Mouse (Mus musculus) CH12.LX (cell line): Measurements from ENCODE around the gene Hoxa9. TPM values are rescaled to one million over a fixed set of nuclear protein-coding genes. Genes with fewer than 3 reads are reported as not detected.

ENCODE experiments used
- DNase-seq: peaks from one replicate; pipeline ENCODE4 v3.0.0-alpha.2; 2013; ENCODE audit errors: extremely low read depth
- H3K27ac ChIP-seq: 2 replicates; pipeline ENCODE4 v1.5.1; 2012; ENCODE audit warnings: low read depth, mild to moderate bottlenecking, control low read depth, moderate library complexity; ENCODE audit not compliant: insufficient read depth
- H3K27me3 ChIP-seq: replicated peaks from 2 replicates; pipeline ENCODE3; 2012; ENCODE audit warnings: inconsistent platforms
- H3K36me3 ChIP-seq, 2 experiments: replicated peaks in 1 of 2; 2 replicates each; pipeline versions ENCODE3 to v1.6.1; 2012; ENCODE audit warnings: inconsistent platforms in 1 of 2, low read length in 1 of 2, mild to moderate bottlenecking in 1 of 2, mixed read lengths in 1 of 2, moderate library complexity in 1 of 2; ENCODE audit not compliant: control insufficient read depth in 1 of 2, insufficient read depth in 1 of 2
- H3K4me1 ChIP-seq, 2 experiments: 2 replicates each; pipeline ENCODE4 v1.6.1; 2012; ENCODE audit warnings: inconsistent platforms in 1 of 2, moderate library complexity in 1 of 2; ENCODE audit not compliant: insufficient read depth in 2 of 2, control insufficient read depth in 1 of 2
- H3K4me2 ChIP-seq: 2 replicates; pipeline ENCODE4 v1.6.1; 2012; ENCODE audit warnings: low read depth, mild to moderate bottlenecking, control low read depth; ENCODE audit not compliant: poor library complexity, insufficient read depth, severe bottlenecking
- H3K4me3 ChIP-seq, 3 experiments: fragments of 150-350 bp in 1 of 3; sonication (generic) in 1 of 3; replicated peaks in 1 of 3; 2 replicates each; pipeline versions ENCODE3 to v1.5.1; 2011 to 2012; ENCODE audit warnings: low read depth in 2 of 3, low read length in 2 of 3, mild to moderate bottlenecking in 2 of 3, moderate library complexity in 2 of 3, control low read depth in 1 of 3, improper control_type of control experiment in 1 of 3, inconsistent platforms in 1 of 3, mixed read lengths in 1 of 3; ENCODE audit not compliant: poor library complexity in 1 of 3
- H3K79me2 ChIP-seq: replicated peaks from 2 replicates; pipeline ENCODE4 v1.6.1; 2012; ENCODE audit warnings: mild to moderate bottlenecking, moderate library complexity; ENCODE audit not compliant: control insufficient read depth, poor library complexity, insufficient read depth, severe bottlenecking; ENCODE audit errors: extremely low read depth
- H3K9ac ChIP-seq: 2 replicates; pipeline ENCODE4 v1.6.1; 2012; ENCODE audit warnings: low read depth, mild to moderate bottlenecking, control low read depth, moderate library complexity; ENCODE audit not compliant: insufficient read depth
- H3K9me3 ChIP-seq: replicated peaks from 2 replicates; pipeline ENCODE3; 2012; ENCODE audit warnings: low read length, inconsistent platforms, mixed read lengths
- BHLHE40 ChIP-seq: IDR thresholded peaks from 2 replicates; pipeline ENCODE4 v1.6.1; 2011; ENCODE audit warnings: mild to moderate bottlenecking, low read depth, low read length, improper control_type of control experiment
- CHD1 ChIP-seq: IDR thresholded peaks from 2 replicates; pipeline ENCODE4 v1.6.1; 2012; ENCODE audit warnings: low read depth, low read length, improper control_type of control experiment, inconsistent platforms
- CHD2 ChIP-seq: IDR thresholded peaks from 2 replicates; pipeline ENCODE4 v1.6.1; 2011; ENCODE audit warnings: low read length, improper control_type of control experiment
- CTCF ChIP-seq, 2 experiments: IDR thresholded peaks in 1 of 2; conservative IDR thresholded peaks in 1 of 2; 2 replicates each; pipeline ENCODE4 v1.5.1; 2011 to 2012; ENCODE audit warnings: low read depth in 2 of 2, low read length in 2 of 2, improper control_type of control experiment in 1 of 2, inconsistent platforms in 1 of 2, mild to moderate bottlenecking in 1 of 2, moderate library complexity in 1 of 2
- EP300 ChIP-seq: IDR thresholded peaks from 2 replicates; pipeline ENCODE4 v1.6.1; 2011; ENCODE audit warnings: low read length, improper control_type of control experiment
- ETS1 ChIP-seq: conservative IDR thresholded peaks from 2 replicates; pipeline ENCODE4 v1.6.1; 2012; ENCODE audit warnings: low read depth, mild to moderate bottlenecking, inconsistent platforms, low read length, improper control_type of control experiment, moderate library complexity
- JUN ChIP-seq: IDR thresholded peaks from 2 replicates; pipeline ENCODE4 v1.6.1; 2011; ENCODE audit warnings: low read depth, mild to moderate bottlenecking, low read length, improper control_type of control experiment, moderate library complexity; ENCODE audit not compliant: insufficient read depth
- KAT2A ChIP-seq: IDR thresholded peaks from 2 replicates; pipeline ENCODE4 v1.6.1; 2012; ENCODE audit warnings: low read length, improper control_type of control experiment, inconsistent platforms; ENCODE audit not compliant: insufficient replicate concordance
- MAX ChIP-seq: IDR thresholded peaks from 2 replicates; pipeline ENCODE4 v1.6.1; 2011; ENCODE audit warnings: low read length, improper control_type of control experiment
- MEF2A ChIP-seq: IDR thresholded peaks from 2 replicates; pipeline ENCODE4 v1.6.1; 2014; ENCODE audit warnings: low read depth, mild to moderate bottlenecking, inconsistent platforms, low read length, improper control_type of control experiment, borderline replicate concordance
- MYC ChIP-seq: IDR thresholded peaks from 2 replicates; pipeline ENCODE4 v1.6.1; 2011; ENCODE audit warnings: low read depth, mild to moderate bottlenecking, improper control_type of control experiment, low read length
- NRF1 ChIP-seq: IDR thresholded peaks from 2 replicates; pipeline ENCODE4 v1.6.1; 2014; ENCODE audit warnings: low read depth, mild to moderate bottlenecking, inconsistent platforms, low read length, improper control_type of control experiment, moderate library complexity
- PAX5 ChIP-seq: IDR thresholded peaks from 2 replicates; pipeline ENCODE4 v1.6.1; 2012; ENCODE audit warnings: low read length, inconsistent platforms, mixed read lengths
- RAD21 ChIP-seq: IDR thresholded peaks from 2 replicates; pipeline ENCODE4 v1.6.1; 2011; ENCODE audit warnings: low read depth, mild to moderate bottlenecking, low read length, improper control_type of control experiment, moderate library complexity
- RCOR1 ChIP-seq: conservative IDR thresholded peaks from 2 replicates; pipeline ENCODE4 v1.6.1; 2012; ENCODE audit warnings: low read depth, mild to moderate bottlenecking, inconsistent platforms, low read length, improper control_type of control experiment
- SIN3A ChIP-seq: IDR thresholded peaks from 2 replicates; pipeline ENCODE4 v1.6.1; 2012; ENCODE audit warnings: low read length, improper control_type of control experiment, inconsistent platforms
- TCF12 ChIP-seq: IDR thresholded peaks from 2 replicates; pipeline ENCODE4 v1.6.1; 2014; ENCODE audit warnings: low read depth, mild to moderate bottlenecking, inconsistent platforms, low read length, improper control_type of control experiment
- UBTF ChIP-seq: IDR thresholded peaks from 2 replicates; pipeline ENCODE4 v1.6.1; 2012; ENCODE audit warnings: low read depth, mild to moderate bottlenecking, inconsistent platforms, low read length, improper control_type of control experiment, moderate library complexity
- ZC3H11A ChIP-seq: IDR thresholded peaks from 2 replicates; pipeline ENCODE4 v1.6.1; 2012; ENCODE audit warnings: low read depth, mild to moderate bottlenecking, inconsistent platforms, low read length, improper control_type of control experiment
- ZKSCAN1 ChIP-seq: IDR thresholded peaks from 2 replicates; pipeline ENCODE4 v1.6.1; 2012; ENCODE audit warnings: low read depth, inconsistent platforms, low read length, improper control_type of control experiment, borderline replicate concordance
- ZMIZ1 ChIP-seq: IDR thresholded peaks from 2 replicates; pipeline ENCODE4 v1.6.1; 2012; ENCODE audit warnings: low read depth, mild to moderate bottlenecking, inconsistent platforms, low read length, improper control_type of control experiment
- ZNF384 ChIP-seq: IDR thresholded peaks from 2 replicates; pipeline ENCODE4 v1.6.1; 2012; ENCODE audit warnings: low read depth, low read length, improper control_type of control experiment, inconsistent platforms
- dilution Hi-C: fragments of 300-500 bp; cut with MboI; formaldehyde crosslinking; loops from 2 replicates; pipeline ENCODE4 v1.14.3; 2020; ENCODE audit warnings: low sequenced_read_pairs; ENCODE audit not compliant: extremely low pct_unique_long_range_greater_than_20kb, extremely low pct_ligation_motif_present
- in situ Hi-C: fragments of 300-500 bp; cut with MboI; formaldehyde crosslinking; loops from 3 replicates; pipeline ENCODE4 v1.14.3; 2019; ENCODE audit warnings: low sequenced_read_pairs, low pct_ligation_motif_present, low pct_unique_long_range_greater_than_20kb, mixed read lengths
- polyA plus RNA-seq: library from polyadenylated mRNA; unstranded; fragments of >175 nt; gene quantifications from 2 replicates; pipeline ENCODE4 v1.2.1, GENCODE M21; 2012; ENCODE audit warnings: low read depth; ENCODE audit not compliant: insufficient read length
- total RNA-seq, 2 experiments: library from RNA; depleted of rRNA; stranded (reverse); fragments of 300-350 nt in 1 of 2; fragments of >200 nt in 1 of 2; gene quantifications; 2 replicates each; pipeline ENCODE4 v1.2.3; 2012 to 2014

Hoxa9 gene
- total and polyA plus RNA-seq, 3 experiments, result 0.30 to 0.47 (median 0.30) TPM

DNA sequence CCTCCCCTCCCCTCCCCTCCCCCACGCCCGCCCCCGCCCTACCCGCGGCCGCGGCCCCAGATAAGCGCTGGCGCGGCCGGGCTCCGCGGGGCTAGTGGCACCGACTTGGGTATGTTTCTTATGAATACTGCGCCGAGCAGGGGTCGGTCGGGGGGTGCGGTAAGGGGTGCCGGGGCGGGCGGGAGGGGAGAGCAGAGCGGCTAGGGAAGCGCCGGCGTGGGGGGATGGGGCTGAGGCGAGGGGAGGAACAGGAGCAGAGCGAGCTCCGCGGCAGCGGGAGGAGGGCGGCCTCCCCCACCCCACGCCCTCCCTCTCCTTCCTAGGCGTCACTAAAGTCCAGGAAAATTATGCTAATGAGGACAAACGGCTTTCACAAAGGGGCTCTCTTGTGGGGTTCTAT is 55.0 kb downstream of the Hoxa9 start:
- Histone ChIP-seq H3K27ac (no peak overlapping the region), H3K4me3 (no peak overlapping the region), H3K4me2 (no peak overlapping the region), H3K4me1 (no peaks in the 10 kb centered on the region), H3K9me3 (peaks cover 9% of the 10 kb centered on the region), H3K27me3 (no peaks in the 10 kb centered on the region), H3K79me2 (no peaks in the 10 kb centered on the region)
- dilution Hi-C loops, result no loop called here
- DNase-seq, result no peak
- TF ChIP-seq NRF1 (no peak), MEF2A (no peak), SIN3A (no peak), RAD21 (no peak), MYC (no peak), JUN (no peak), PAX5 (no peak)
- TF ChIP-seq, all 38 proteins: peak for 0
- peaks cover 0 to 3% of the 10 kb centered on the region in 2 experiments for H3K36me3 ChIP-seq
- no peak overlapping the region for H3K9ac ChIP-seq
- in situ Hi-C loops, result no loop called here

DNA sequence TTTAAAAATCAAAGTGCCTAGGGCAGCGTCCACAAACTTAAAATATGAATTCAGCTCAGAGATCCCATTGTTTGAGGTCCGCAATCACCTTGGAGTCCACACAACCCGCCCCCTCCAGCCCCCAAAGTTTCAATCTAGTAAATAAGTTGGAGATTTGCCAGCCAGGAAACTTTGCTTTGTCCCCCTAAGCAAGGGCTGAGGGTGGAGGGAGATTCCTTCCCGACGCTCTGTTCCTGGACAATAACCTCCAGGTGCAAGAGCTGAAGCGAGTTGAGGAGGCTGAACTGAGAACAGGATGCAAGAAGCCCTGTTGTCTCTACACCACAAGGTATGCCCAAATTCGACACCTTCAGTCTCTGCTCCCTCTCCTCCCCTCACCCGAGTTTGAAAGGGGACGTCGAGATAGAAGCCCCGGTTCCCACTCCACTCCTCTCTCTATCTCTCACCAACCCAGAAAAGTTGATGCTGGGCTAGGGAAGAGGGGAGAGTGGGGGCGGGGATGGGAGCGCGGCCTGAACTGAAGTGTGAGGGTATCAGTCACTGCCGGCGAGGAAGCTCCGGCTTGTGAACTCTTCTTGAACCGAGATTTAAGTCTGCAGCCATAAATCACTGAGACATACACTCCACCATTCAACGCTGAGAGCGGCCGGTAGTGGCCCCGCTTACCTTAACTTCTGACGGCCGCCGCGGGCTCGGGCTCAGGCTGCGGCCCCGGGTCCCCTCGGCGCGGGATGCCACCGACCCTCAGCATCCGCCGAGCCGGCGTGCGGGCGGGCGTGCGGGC is 55.7 kb downstream of the Hoxa9 start:
- H3K4me2 ChIP-seq, result no peak overlapping the region

DNA sequence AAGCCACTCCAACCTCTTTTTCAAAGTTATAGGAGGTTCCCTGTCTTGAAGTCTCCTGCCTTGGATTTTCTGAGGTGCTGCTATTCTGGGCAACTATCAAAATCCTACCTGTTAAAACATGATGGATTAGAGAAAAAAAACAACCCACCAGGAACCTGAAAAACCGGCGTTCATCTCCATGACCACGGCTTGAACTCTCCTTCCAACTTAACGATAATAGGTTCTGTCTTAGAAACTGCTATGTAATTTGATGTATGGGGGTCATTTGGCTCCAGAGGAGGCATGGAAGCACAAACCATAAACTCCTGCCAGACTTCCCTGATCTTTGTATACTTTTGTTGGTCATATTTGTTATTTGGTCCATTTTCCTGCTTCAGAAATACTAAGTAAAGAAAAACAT is 57.2 kb downstream of the Hoxa9 start:
- Histone ChIP-seq H3K27ac (no peak overlapping the region), H3K4me1 (no peaks in the 10 kb centered on the region), H3K4me2 (no peak overlapping the region), H3K4me3 (no peak overlapping the region), H3K9me3 (peaks cover 9% of the 10 kb centered on the region), H3K9ac (no peak overlapping the region), H3K27me3 (no peaks in the 10 kb centered on the region), H3K36me3 (peaks cover 3 to 10% of the 10 kb centered on the region in 2 experiments), H3K79me2 (no peaks in the 10 kb centered on the region)
- in situ Hi-C loops (no loop called here), dilution Hi-C loops (no loop called here)
- no peak for DNase-seq
- TF ChIP-seq PAX5, result no peak
- no peak for TF ChIP-seq UBTF
- TF ChIP-seq ZC3H11A, result no peak
- no peak for TF ChIP-seq EP300
- TF ChIP-seq ZNF384, result no peak
- TF ChIP-seq SIN3A, result no peak
- no peak for TF ChIP-seq ETS1
- no peak for TF ChIP-seq TCF12
- TF ChIP-seq BHLHE40, result no peak

More for the DNA sequence above, 55.7 kb downstream of the Hoxa9 start:
- no peak for DNase-seq
- dilution Hi-C loops (no loop called here), in situ Hi-C loops (no loop called here)
- Histone ChIP-seq H3K4me3 (no peak overlapping the region), H3K27ac (no peak overlapping the region), H3K79me2 (no peaks in the 10 kb centered on the region), H3K4me1 (no peaks in the 10 kb centered on the region), H3K27me3 (no peaks in the 10 kb centered on the region), H3K9ac (no peak overlapping the region), H3K36me3 (peaks cover 0 to 3% of the 10 kb centered on the region in 2 experiments)
- TF ChIP-seq MAX (no peak), CHD1 (no peak), CTCF (conservative IDR thresholded peaks at IDR 0.05 in 1 of 2, IDR thresholded peaks at IDR 0.05 in 1 of 2; ENCODE audit: low read depth in 2 of 2, low read length in 2 of 2) (no peak), ZMIZ1 (no peak), KAT2A (no peak), EP300 (no peak), RCOR1 (no peak), CHD2 (no peak), ZKSCAN1 (no peak), ZC3H11A (no peak), NRF1 (no peak)
- TF ChIP-seq, all 38 proteins: peak for 0
- H3K9me3 ChIP-seq, result peaks cover 9% of the 10 kb centered on the region
